Mouse (Mus musculus) liver, postnatal 0 days (tissue): ENCODE results near the gene Cltc. TPM values are rescaled to one million over a fixed set of nuclear protein-coding genes. Genes with fewer than 3 reads are reported as not detected.
A peak's percentile ranks its signal among the peaks of the same experiment; 100 is the strongest.

Experiments
- ATAC-seq: fragments of 200-750 bp; cut with Nextera tagmentation; 2 replicates; pipeline ENCODE4 v1.8.0; 2017; ENCODE audit warnings: mild to moderate bottlenecking, moderate library complexity
- DNase-seq: peaks from one replicate; pipeline ENCODE4 v3.0.0-alpha.2; 2016
- H3K27ac ChIP-seq: fragments of 300-500 bp; sonication (generic); 2 replicates; pipeline ENCODE4 v1.5.1; 2014; ENCODE audit warnings: antibody characterized with exemption, moderate library complexity, mild to moderate bottlenecking, low read depth
- H3K27me3 ChIP-seq: fragments of 300-500 bp; sonication (generic); 2 replicates; pipeline ENCODE4 v1.6.1; 2014; ENCODE audit warnings: low read length, control low read depth, mixed read lengths; ENCODE audit not compliant: insufficient read depth
- H3K36me3 ChIP-seq: fragments of 300-500 bp; sonication (generic); replicated peaks from 2 replicates; pipeline ENCODE4 v1.6.1; 2014; ENCODE audit warnings: mild to moderate bottlenecking, control low read depth, low read length, moderate library complexity, mixed read lengths; ENCODE audit not compliant: insufficient read depth
- H3K4me1 ChIP-seq: fragments of 300-500 bp; sonication (generic); 2 replicates; pipeline ENCODE4 v1.6.1; 2014; ENCODE audit warnings: antibody characterized with exemption, mild to moderate bottlenecking, control low read depth; ENCODE audit not compliant: insufficient read depth
- H3K4me2 ChIP-seq: fragments of 300-500 bp; sonication (generic); 2 replicates; pipeline ENCODE4 v1.6.1; 2014; ENCODE audit warnings: low read depth, mild to moderate bottlenecking, low read length, moderate library complexity, mixed read lengths
- H3K4me3 ChIP-seq: fragments of 300-500 bp; sonication (generic); 2 replicates; pipeline ENCODE4 v1.5.1; 2014; ENCODE audit warnings: low read depth, low read length
- H3K9ac ChIP-seq: fragments of 300-500 bp; sonication (generic); replicated peaks from 2 replicates; pipeline ENCODE4 v1.6.1; 2014; ENCODE audit warnings: mild to moderate bottlenecking, moderate library complexity
- H3K9me3 ChIP-seq: fragments of 300-500 bp; sonication (generic); 2 replicates; pipeline ENCODE4 v1.6.1; 2016; ENCODE audit warnings: mild to moderate bottlenecking, control low read depth, low read length, mixed read lengths
- CTCF ChIP-seq: sonication (generic); IDR thresholded peaks from 2 replicates; pipeline ENCODE4 v1.5.1; 2016; ENCODE audit warnings: antibody characterized with exemption, low read depth
- EP300 ChIP-seq: IDR thresholded peaks from 2 replicates; pipeline ENCODE4 v1.6.1; 2016; ENCODE audit warnings: antibody characterized with exemption, low read depth, mild to moderate bottlenecking
- WGBS: fragments of 180-500 bp; shearing (Covaris S2); extraction: QIAGEN DNeasy Blood & Tissue Kit; methylation state at CpG from one replicate; pipeline ENCODE4 v1.1.7; 2014; ENCODE audit not compliant: insufficient replicate concordance; 5-methylcytosine and 5-hydroxymethylcytosine counted together
- polyA plus RNA-seq: library from polyadenylated mRNA; unstranded; fragments of >200 nt; fragmentation: Nextera tagmentation; extraction: Ambion mirVana; gene quantifications from 2 replicates; pipeline ENCODE4 v1.2.1, GENCODE M21; 2015

The Cltc gene
- polyA plus RNA-seq, 1 experiment from 2014 or later, result 42.4 TPM

DNA sequence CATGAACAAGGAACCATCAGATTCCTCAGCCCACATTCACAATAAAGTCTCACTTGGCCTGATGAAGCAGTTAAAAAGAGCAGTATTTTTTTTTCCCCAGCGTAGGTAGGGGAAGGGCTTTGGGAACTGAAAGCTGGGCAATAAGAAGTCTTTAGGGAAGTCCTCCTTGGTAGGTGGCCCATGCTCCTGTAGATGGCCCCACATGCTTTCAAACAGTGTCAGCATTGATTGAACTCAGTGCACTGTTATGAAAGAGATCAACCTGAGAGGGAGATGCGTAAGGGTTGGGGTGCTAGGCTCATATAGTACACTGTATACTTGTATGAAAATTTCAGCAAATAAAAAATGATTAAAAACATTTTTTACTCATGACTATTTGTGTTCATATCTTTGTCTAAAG is 65.4 kb downstream of the Cltc start:
- ATAC-seq, result peak; percentile 35; the same call in 1 of the 2 replicates
- Histone ChIP-seq H3K9ac (no peak overlapping the region), H3K9me3 (no peaks in the 10 kb centered on the region), H3K27me3 (no peaks in the 10 kb centered on the region), H3K27ac (no peak overlapping the region), H3K4me2 (no peak overlapping the region), H3K36me3 (peaks cover 67% of the 10 kb centered on the region), H3K4me3 (no peak overlapping the region), H3K4me1 (no peaks in the 10 kb centered on the region)
- TF ChIP-seq CTCF (peak; percentile 24), EP300 (no peak)
- 75% methylated on average over 2 of the region's 2 CpGs for WGBS
- DNase-seq, result no peak

GRCm38 (mm10) chr11:86691482-86691881 is 65.9 kb downstream of the Cltc start:
- Histone ChIP-seq H3K9ac (no peak overlapping the region), H3K4me1 (no peaks in the 10 kb centered on the region), H3K27me3 (no peaks in the 10 kb centered on the region), H3K27ac (no peak overlapping the region), H3K9me3 (no peaks in the 10 kb centered on the region), H3K4me3 (no peak overlapping the region), H3K4me2 (no peak overlapping the region), H3K36me3 (peaks cover 63% of the 10 kb centered on the region)
- 89% methylated on average over 3 of the region's 3 CpGs for WGBS
- ATAC-seq (no peak), DNase-seq (no peak)
- TF ChIP-seq EP300, result no peak
- no peak for TF ChIP-seq CTCF

- TF ChIP-seq EP300, result no peak
- TF ChIP-seq CTCF, result no peak
- H3K36me3 ChIP-seq, result peaks cover 59% of the 10 kb centered on the region
- H3K4me2 ChIP-seq, result no peak overlapping the region
- no peak overlapping the region for H3K27ac ChIP-seq
- no peak overlapping the region for H3K9ac ChIP-seq
- no peaks in the 10 kb centered on the region for H3K27me3 ChIP-seq
- ATAC-seq (no peak), DNase-seq (no peak)
- H3K4me3 ChIP-seq, result no peak overlapping the region
- no peaks in the 10 kb centered on the region for H3K9me3 ChIP-seq
- WGBS, result 86% methylated on average over 3 of the region's 3 CpGs
- H3K4me1 ChIP-seq, result peaks cover 1% of the 10 kb centered on the region; the same call in 1 of the 2 replicates
Measured at GRCm38 (mm10) chr11:86690383-86690782, 67.0 kb downstream of the Cltc start.

DNA sequence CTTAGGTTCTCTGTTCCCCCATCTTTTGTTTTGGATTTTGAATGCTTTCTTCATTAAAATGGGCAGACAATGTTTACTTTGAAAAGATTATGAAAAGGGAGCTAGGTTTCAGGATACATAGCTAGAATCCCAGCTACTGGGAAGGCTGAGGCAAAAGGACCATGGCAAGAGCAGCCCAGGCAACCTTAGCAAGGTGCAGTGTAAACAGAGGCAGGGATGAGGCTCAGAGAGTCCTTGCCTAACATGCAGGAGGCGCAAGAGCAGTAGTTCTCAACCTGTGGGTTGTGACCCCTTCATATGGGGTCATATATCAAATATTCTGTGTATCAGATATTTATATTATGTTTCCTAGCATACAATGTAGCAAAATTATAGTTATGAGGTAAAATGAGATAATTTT is 72.0 kb downstream of the Cltc start:
- Histone ChIP-seq H3K27me3 (no peaks in the 10 kb centered on the region), H3K27ac (no peak overlapping the region), H3K36me3 (peaks cover 12% of the 10 kb centered on the region; the same call in 1 of the 2 replicates), H3K4me2 (peak overlapping the region; percentile 92), H3K4me3 (peak overlapping the region; percentile 94; the same call in 1 of the 2 replicates), H3K9me3 (no peaks in the 10 kb centered on the region), H3K9ac (no peak overlapping the region; the same call in 1 of the 2 replicates), H3K4me1 (peaks cover 26% of the 10 kb centered on the region)
- DNase-seq (no peak), ATAC-seq (no peak)
- 91% methylated on average over 1 of the region's 1 CpGs for WGBS
- no peak for TF ChIP-seq CTCF
- no peak for TF ChIP-seq EP300

GRCm38 (mm10) chr11:86684126-86685012 is 73.0 kb downstream of the Cltc start:
- no peak for DNase-seq
- ATAC-seq, result peak; percentile 20
- Histone ChIP-seq H3K27me3 (no peaks in the 10 kb centered on the region), H3K4me1 (peaks cover 26% of the 10 kb centered on the region), H3K9ac (peak overlapping the region; percentile 96), H3K36me3 (peaks cover 4% of the 10 kb centered on the region; the same call in 1 of the 2 replicates), H3K4me3 (peak overlapping the region; percentile 94), H3K27ac (peak overlapping the region; percentile 98), H3K9me3 (no peaks in the 10 kb centered on the region), H3K4me2 (peak overlapping the region; percentile 92)
- no peak for TF ChIP-seq EP300
- no peak for TF ChIP-seq CTCF
- 4% methylated on average over 20 of the region's 20 CpGs for WGBS

GRCm38 (mm10) chr11:86683395-86684125 is 73.8 kb downstream of the Cltc start, which contains the start of the genes Vmp1 and Ptrh2:
Vmp1 (minus strand) TSS chr11:86683836.
Ptrh2 (plus strand) TSS chr11:86683985.
- DNase-seq, result peak; percentile 97
- TF ChIP-seq CTCF (no peak), EP300 (peak; percentile 79)
- H3K36me3 ChIP-seq, result no peaks in the 10 kb centered on the region; the same call in 1 of the 2 replicates
- peak within 1 kb of the TSS; percentile 92 for H3K4me2 ChIP-seq
- peak within 1 kb of the TSS; percentile 94 for H3K4me3 ChIP-seq
- H3K4me1 ChIP-seq, result peaks cover 30% of the 10 kb centered on the region
- peak; percentile 94 for ATAC-seq
- peak within 1 kb of the TSS; percentile 96 for H3K9ac ChIP-seq
- peak within 1 kb of the TSS; percentile 98 for H3K27ac ChIP-seq
- under 1% methylated on average over 56 of the region's 56 CpGs for WGBS
- no peaks in the 10 kb centered on the region for H3K9me3 ChIP-seq
- no peaks in the 10 kb centered on the region for H3K27me3 ChIP-seq
